ENCODE assay signal across 28 mouse cellular contexts in genomic region chr2:168500750-168501149, GRCm38 (mm10).
DNase-seq lines count a peak whose midpoint lies in the region; ATAC-seq lines count a peak whose summit lies in the region.
"Had no signal": no experiment of that assay in that cellular context is flagged by ENCODE, and none has a peak within 500 bp of the region (broad histone marks: within the 10 kb centered on the region; RNA-seq: fewer than 3 reads in every experiment).

No protein-coding gene starts in this region.

- no peaks in the 10 kb centered on the region for H3K9me3 ChIP-seq in embryonic facial prominence, embryonic 11.5 days (replicated peaks; ENCODE audit: control insufficient read depth, low read length)
- H3K9me3 ChIP-seq in embryonic facial prominence, embryonic 10.5 days: no peaks in the 10 kb centered on the region
- no peaks in the 10 kb centered on the region for H3K9me3 ChIP-seq in megakaryocyte, embryonic 14.5 days
- H3K9me3 ChIP-seq: embryonic facial prominence, embryonic 13.5 days; forebrain, embryonic 12.5 days; forebrain, embryonic 15.5 days; heart, embryonic 12.5 days; heart, embryonic 15.5 days; hindbrain, embryonic 10.5 days; hindbrain, embryonic 13.5 days had no signal

- no peak overlapping the region for H3K27ac ChIP-seq in embryonic facial prominence, embryonic 11.5 days (replicated peaks; ENCODE audit: low read depth, low read length)
- no peak overlapping the region for H3K27ac ChIP-seq in embryonic facial prominence, embryonic 10.5 days (replicated peaks)
- H3K27ac ChIP-seq: embryonic facial prominence, embryonic 13.5 days; forebrain, embryonic 12.5 days; forebrain, embryonic 15.5 days; heart, embryonic 15.5 days; hindbrain, embryonic 10.5 days; hindbrain, embryonic 13.5 days had no signal

- no peak for DNase-seq in embryonic facial prominence, embryonic 11.5 days (ENCODE audit: low spot score)
- DNase-seq in embryonic facial prominence, embryonic 10.5 days (ENCODE audit: low spot score): no peak
- peak; percentile 31 to 36 for DNase-seq in natural killer cell, adult 2 months (ENCODE audit: low spot score in 2 of 2)
- no peak for DNase-seq in right cerebral cortex, postnatal 25 days
- DNase-seq: adrenal gland, adult 8-10 months; adrenal gland, postnatal 25 days; B cell, adult 2 months; cerebellum, adult 11-12 months; cerebellum, adult 8-10 months; cerebellum, postnatal 10 days; cerebellum, postnatal 36 days; gastrocnemius, postnatal 14 days; heart, adult 18-20 months; heart, postnatal 10 days; heart, postnatal 36 days had no signal

- H3K4me3 ChIP-seq in embryonic facial prominence, embryonic 11.5 days (ENCODE audit: low read depth, low read length): no peak overlapping the region
- no peak overlapping the region for H3K4me3 ChIP-seq in embryonic facial prominence, embryonic 10.5 days
- H3K4me3 ChIP-seq in megakaryocyte, embryonic 14.5 days (replicated peaks): peak overlapping the region; percentile 56
- H3K4me3 ChIP-seq: embryonic facial prominence, embryonic 13.5 days; erythroblast, embryonic 14.5 days; forebrain, embryonic 12.5 days; forebrain, embryonic 15.5 days; heart, embryonic 12.5 days; heart, embryonic 15.5 days; hindbrain, embryonic 10.5 days; hindbrain, embryonic 13.5 days had no signal

- no peaks in the 10 kb centered on the region for H3K4me1 ChIP-seq in embryonic facial prominence, embryonic 11.5 days (ENCODE audit: control insufficient read depth, insufficient read depth, low read length)
- peaks cover 6% of the 10 kb centered on the region; the same call in 1 of the 2 replicates for H3K4me1 ChIP-seq in embryonic facial prominence, embryonic 10.5 days
- H3K4me1 ChIP-seq in megakaryocyte, embryonic 14.5 days: peaks cover 55% of the 10 kb centered on the region
- H3K4me1 ChIP-seq: forebrain, embryonic 12.5 days; forebrain, embryonic 15.5 days had no signal

- H3K9ac ChIP-seq in embryonic facial prominence, embryonic 11.5 days (replicated peaks; ENCODE audit: low read length): no peak overlapping the region
- H3K9ac ChIP-seq: embryonic facial prominence, embryonic 13.5 days; forebrain, embryonic 12.5 days; forebrain, embryonic 15.5 days; heart, embryonic 12.5 days; heart, embryonic 15.5 days; hindbrain, embryonic 13.5 days had no signal

- no peak overlapping the region for H3K4me2 ChIP-seq in embryonic facial prominence, embryonic 11.5 days (ENCODE audit: low read depth, low read length)
- H3K4me2 ChIP-seq: embryonic facial prominence, embryonic 13.5 days; forebrain, embryonic 12.5 days; forebrain, embryonic 15.5 days; heart, embryonic 12.5 days; heart, embryonic 15.5 days; hindbrain, embryonic 13.5 days had no signal

- no peaks in the 10 kb centered on the region for H3K27me3 ChIP-seq in embryonic facial prominence, embryonic 11.5 days (ENCODE audit: control insufficient read depth, insufficient read depth, low read length)
- H3K27me3 ChIP-seq in embryonic facial prominence, embryonic 10.5 days (replicated peaks; ENCODE audit: low read depth, poor library complexity, severe bottlenecking): 0 out of 2 replicates have a peak, but pooled peaks cover 6% of the 10 kb centered on the region
- H3K27me3 ChIP-seq in megakaryocyte, embryonic 14.5 days (replicated peaks): peaks cover 21% of the 10 kb centered on the region
- H3K27me3 ChIP-seq: embryonic facial prominence, embryonic 13.5 days; forebrain, embryonic 12.5 days; forebrain, embryonic 15.5 days; heart, embryonic 15.5 days; hindbrain, embryonic 13.5 days had no signal

- 86% methylated on average over 6 of the region's 6 CpGs for WGBS in embryonic facial prominence, embryonic 11.5 days
- 82% methylated on average over 6 of the region's 6 CpGs for WGBS in embryonic facial prominence, embryonic 10.5 days

- no peaks in the 10 kb centered on the region for H3K36me3 ChIP-seq in embryonic facial prominence, embryonic 11.5 days (replicated peaks; ENCODE audit: control insufficient read depth, insufficient read depth, low read depth, low read length)
- no peaks in the 10 kb centered on the region for H3K36me3 ChIP-seq in embryonic facial prominence, embryonic 10.5 days (replicated peaks)
- H3K36me3 ChIP-seq in megakaryocyte, embryonic 14.5 days (replicated peaks; ENCODE audit: low read length): peaks cover 37% of the 10 kb centered on the region
- H3K36me3 ChIP-seq: embryonic facial prominence, embryonic 13.5 days; forebrain, embryonic 12.5 days; forebrain, embryonic 15.5 days; hindbrain, embryonic 10.5 days; hindbrain, embryonic 13.5 days had no signal

- 0 out of 2 replicates have a peak, but pooled peaks have one; percentile 6 for ATAC-seq in embryonic facial prominence, embryonic 11.5 days (replicated peaks; ENCODE audit: insufficient number of reproducible peaks, low FRiP score, low TSS enrichment, low read depth)
- ATAC-seq in megakaryocyte, adult 5-6 weeks (ENCODE audit: poor library complexity, severe bottlenecking): no peak
- peak; percentile 61 for ATAC-seq in common myeloid progenitor, adult 5-6 weeks (replicated peaks; ENCODE audit: low read depth, poor library complexity, severe bottlenecking)
- no peak for ATAC-seq in frontal cortex, adult (ENCODE audit: low TSS enrichment)
- ATAC-seq: forebrain, embryonic 15.5 days; hindbrain, embryonic 16.5 days had no signal

Comparison
In these comparisons a context has a peak if more than half of its experiments do, and no peak if none do; other contexts are left out.
1. ATAC-seq: peak in embryonic facial prominence, embryonic 11.5 days (single experiment) and common myeloid progenitor, adult 5-6 weeks (single experiment); none in megakaryocyte, adult 5-6 weeks (single experiment) and frontal cortex, adult (single experiment).
2. DNase-seq: peak in natural killer cell, adult 2 months (2 of 2); none in embryonic facial prominence, embryonic 11.5 days (single experiment), embryonic facial prominence, embryonic 10.5 days (single experiment) and right cerebral cortex, postnatal 25 days (single experiment).